Mouse (Mus musculus) 3T3-L1 (cell line): ENCODE measurements at regions not wholly inside any gene's neighbourhood (a gene's known extent, or its start where the extent isn't known, plus 50 kb on each side); places are given as distances from the start of the nearest gene placed in this dataset.

ENCODE experiments used
- DNase-seq: peaks from one replicate; pipeline ENCODE4 v3.0.0-alpha.2; 2015; ENCODE audit warnings: low read depth, low spot score

- DNase-seq: no peak
These were observed 127.8 kb downstream of the Stk31 start for GRCm38 (mm10) chr6:49523184-49523583.

GRCm38 (mm10) chr6:49523696-49524095 lies 128.3 kb downstream of the Stk31 start:
- DNase-seq: peak; percentile 28

GRCm38 (mm10) chr6:49533956-49534355 lies 138.6 kb downstream of the Stk31 start:
- DNase-seq: no peak

GRCm38 (mm10) chr6:49534551-49534950 lies 139.1 kb downstream of the Stk31 start:
- no peak for DNase-seq

- DNase-seq: no peak
These were observed 149.5 kb downstream of the Stk31 start for GRCm38 (mm10) chr6:49544946-49545345.

- DNase-seq: no peak
These were observed 159.7 kb downstream of the Stk31 start for GRCm38 (mm10) chr6:49555069-49555468.

GRCm38 (mm10) chr6:49558508-49558907 lies 163.1 kb downstream of the Stk31 start:
- DNase-seq: no peak

- DNase-seq: no peak
These were observed 163.7 kb downstream of the Stk31 start for GRCm38 (mm10) chr6:49559112-49559511.

- DNase-seq: peak; percentile 26
These were observed 182.9 kb downstream of the Stk31 start for GRCm38 (mm10) chr6:49578340-49578739.

- DNase-seq: no peak
These were observed 184.3 kb downstream of the Stk31 start for GRCm38 (mm10) chr6:49579691-49580090.

- DNase-seq: no peak
These were observed 186.8 kb downstream of the Stk31 start for GRCm38 (mm10) chr6:49582040-49582707.

GRCm38 (mm10) chr6:49586553-49586952 lies 191.1 kb downstream of the Stk31 start:
- no peak for DNase-seq

- DNase-seq: no peak
These were observed 193.3 kb downstream of the Stk31 start for GRCm38 (mm10) chr6:49588677-49589076.

- no peak for DNase-seq
These were observed 195.7 kb downstream of the Stk31 start for GRCm38 (mm10) chr6:49590927-49591631.

GRCm38 (mm10) chr6:49591632-49592000 lies 196.2 kb downstream of the Stk31 start:
- no peak for DNase-seq

- DNase-seq: no peak
These were observed 197.3 kb downstream of the Stk31 start for GRCm38 (mm10) chr6:49592676-49593075.

- no peak for DNase-seq
These were observed 207.8 kb downstream of the Stk31 start for GRCm38 (mm10) chr6:49603201-49603600.

- no peak for DNase-seq
These were observed 208.4 kb downstream of the Stk31 start for GRCm38 (mm10) chr6:49603844-49604243.

- no peak for DNase-seq
These were observed 210.6 kb downstream of the Stk31 start for GRCm38 (mm10) chr6:49606028-49606427.

GRCm38 (mm10) chr6:49606626-49607158 lies 211.3 kb downstream of the Stk31 start:
- no peak for DNase-seq

- DNase-seq: no peak
These were observed 198.4 kb upstream of the Npy start for GRCm38 (mm10) chr6:49624080-49624479.

GRCm38 (mm10) chr6:49624564-49624963 lies 197.9 kb upstream of the Npy start:
- no peak for DNase-seq

- no peak for DNase-seq
These were observed 188.9 kb upstream of the Npy start for GRCm38 (mm10) chr6:49633470-49634095.
